Mouse (Mus musculus): Measurements from ENCODE around the gene Dnaja3.

GRCm38 (mm10) chr16:4649211-4649610 lies 9.4 kb downstream of the Dnaja3 start:
- TF ChIP-seq MAX (IDR thresholded peaks at IDR 0.05) (no peak), CTCF (IDR thresholded peaks at IDR 0.05; ENCODE audit: control insufficient read depth, insufficient read depth, insufficient read length) (no peak), MYOD1 (IDR thresholded peaks at IDR 0.05; ENCODE audit: control insufficient read depth, insufficient read length, low read depth) (no peak), CEBPB (IDR thresholded peaks at IDR 0.05; ENCODE audit: low read depth) (no peak), FOSL1 (IDR thresholded peaks at IDR 0.05; ENCODE audit: insufficient read depth, low read length, poor library complexity, severe bottlenecking) (no peak), MYOG (IDR thresholded peaks at IDR 0.05; ENCODE audit: control insufficient read depth, extremely low read depth, insufficient read length) (no peak), USF1 (IDR thresholded peaks at IDR 0.05; ENCODE audit: low read depth) (no peak)

All from C2C12 (cell line).